Mouse (Mus musculus) megakaryocyte, embryonic 14.5 days (primary cell): Measurements from ENCODE around the gene Mrpl23. TPM values are rescaled to one million over a fixed set of nuclear protein-coding genes. Genes with fewer than 3 reads are reported as not detected.

Experiments used
- H3K27me3 ChIP-seq: replicated peaks from 2 replicates; pipeline ENCODE3; 2012; ENCODE audit warnings: inconsistent platforms
- H3K36me3 ChIP-seq: replicated peaks from 2 replicates; pipeline ENCODE3; 2012; ENCODE audit warnings: low read length, inconsistent platforms, mixed read lengths
- H3K4me1 ChIP-seq: 2 replicates; pipeline ENCODE4 v1.6.1; 2012; ENCODE audit warnings: inconsistent platforms
- H3K4me3 ChIP-seq: replicated peaks from 2 replicates; pipeline ENCODE3; 2012; ENCODE audit warnings: moderate library complexity, mild to moderate bottlenecking, inconsistent platforms
- H3K9me3 ChIP-seq: 2 replicates; pipeline ENCODE4 v1.6.1; 2012; ENCODE audit warnings: inconsistent platforms
- FLI1 ChIP-seq: IDR thresholded peaks from 2 replicates; pipeline ENCODE4 v1.6.1; 2012; ENCODE audit warnings: low read length, inconsistent platforms, mixed read lengths
- GATA1 ChIP-seq: IDR thresholded peaks from 3 replicates; pipeline ENCODE4 v1.6.1; 2012; ENCODE audit warnings: mixed read lengths, low read length, inconsistent platforms, borderline replicate concordance
- polyA plus RNA-seq: library from polyadenylated mRNA; stranded (reverse); fragments of >175 nt; gene quantifications from 2 replicates; pipeline ENCODE4 v1.2.3, GENCODE M21; 2012; ENCODE audit warnings: low replicate concordance; ENCODE audit not compliant: insufficient read depth

The Mrpl23 gene
- polyA plus RNA-seq, 1 experiment = 10.5 TPM

GRCm38 (mm10) chr7:142550935-142551373 lies 18.5 kb downstream of the Mrpl23 start:
- no peaks in the 10 kb centered on the region for H3K9me3 ChIP-seq

GRCm38 (mm10) chr7:142551691-142552090 lies 19.2 kb downstream of the Mrpl23 start:
- H3K4me3 ChIP-seq = no peak overlapping the region
- no peaks in the 10 kb centered on the region for H3K9me3 ChIP-seq
- peaks cover 59% of the 10 kb centered on the region for H3K27me3 ChIP-seq
- no peaks in the 10 kb centered on the region for H3K4me1 ChIP-seq
- TF ChIP-seq FLI1 (no peak), GATA1 (no peak)
- H3K36me3 ChIP-seq = no peaks in the 10 kb centered on the region

More at GRCm38 (mm10) chr7:142550935-142551373, 18.5 kb downstream of the Mrpl23 start:
- H3K27me3 ChIP-seq = peaks cover 55% of the 10 kb centered on the region
- H3K4me1 ChIP-seq = no peaks in the 10 kb centered on the region
- H3K4me3 ChIP-seq = no peak overlapping the region
- no peak for TF ChIP-seq FLI1
- no peak for TF ChIP-seq GATA1
- no peaks in the 10 kb centered on the region for H3K36me3 ChIP-seq

GRCm38 (mm10) chr7:142552591-142553416 lies 20.3 kb downstream of the Mrpl23 start:
- TF ChIP-seq GATA1 (no peak), FLI1 (no peak)
- no peaks in the 10 kb centered on the region for H3K4me1 ChIP-seq
- H3K36me3 ChIP-seq = no peaks in the 10 kb centered on the region
- H3K9me3 ChIP-seq = no peaks in the 10 kb centered on the region
- H3K4me3 ChIP-seq = no peak overlapping the region
- H3K27me3 ChIP-seq = peaks cover 62% of the 10 kb centered on the region

DNA sequence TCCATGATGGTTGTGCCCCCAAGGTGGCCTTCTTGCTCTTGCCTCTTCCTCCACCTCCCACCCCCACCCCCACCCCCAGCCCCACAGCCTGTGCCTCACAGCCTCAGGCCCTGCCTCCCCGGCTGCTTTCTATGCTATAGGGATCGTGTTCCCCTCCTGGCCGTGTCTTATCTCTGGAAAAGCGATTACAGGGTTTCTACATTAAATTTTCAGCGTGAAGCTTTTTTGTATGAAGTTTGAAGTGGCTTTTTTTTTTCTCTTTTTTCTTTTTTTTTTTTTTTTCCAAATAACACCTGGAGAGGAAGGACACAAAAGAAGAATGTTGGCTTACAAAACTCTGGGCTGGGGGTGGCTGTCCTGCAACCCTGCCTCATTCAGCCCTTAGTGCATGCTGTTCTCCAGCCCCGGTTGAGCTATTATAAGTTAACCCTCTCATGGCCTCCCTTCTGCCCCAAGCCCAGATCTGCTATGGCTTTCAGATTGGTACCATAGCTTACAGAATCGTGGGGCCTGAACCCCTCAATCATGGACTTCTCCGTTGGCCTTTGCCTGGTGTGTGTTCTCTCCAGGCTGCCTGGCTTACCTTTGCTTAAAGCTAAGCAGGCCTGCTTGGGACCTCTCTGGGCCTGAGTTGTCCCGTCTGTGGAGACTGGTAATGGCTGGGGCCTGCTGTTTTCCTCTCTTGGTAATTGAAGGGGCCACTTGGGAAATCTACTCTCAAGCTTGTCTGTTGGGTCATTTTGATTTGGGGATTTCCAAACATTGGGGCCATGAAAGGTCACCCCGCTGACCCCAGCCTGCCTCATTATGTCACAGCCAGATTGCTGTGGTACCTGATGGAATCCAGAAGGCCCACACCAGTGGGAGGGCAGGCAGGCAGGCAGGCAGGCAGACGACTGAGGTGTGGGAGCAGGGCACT lies 21.2 kb downstream of the Mrpl23 start:
- H3K4me1 ChIP-seq = no peaks in the 10 kb centered on the region
- no peak overlapping the region for H3K4me3 ChIP-seq
- peaks cover 64% of the 10 kb centered on the region for H3K27me3 ChIP-seq
- H3K9me3 ChIP-seq = no peaks in the 10 kb centered on the region
- no peaks in the 10 kb centered on the region for H3K36me3 ChIP-seq
- TF ChIP-seq FLI1 (no peak), GATA1 (no peak)

GRCm38 (mm10) chr7:142554625-142555024 lies 22.1 kb downstream of the Mrpl23 start:
- H3K27me3 ChIP-seq = peaks cover 68% of the 10 kb centered on the region
- no peak overlapping the region for H3K4me3 ChIP-seq
- TF ChIP-seq FLI1 (no peak), GATA1 (no peak)
- H3K4me1 ChIP-seq = no peaks in the 10 kb centered on the region
- H3K9me3 ChIP-seq = no peaks in the 10 kb centered on the region
- H3K36me3 ChIP-seq = no peaks in the 10 kb centered on the region

- H3K36me3 ChIP-seq = no peaks in the 10 kb centered on the region
- peaks cover 64% of the 10 kb centered on the region for H3K27me3 ChIP-seq
- H3K9me3 ChIP-seq = no peaks in the 10 kb centered on the region
- TF ChIP-seq GATA1 = no peak
- TF ChIP-seq FLI1 = no peak
- no peak overlapping the region for H3K4me3 ChIP-seq
- no peaks in the 10 kb centered on the region for H3K4me1 ChIP-seq
Observed at GRCm38 (mm10) chr7:142555366-142556088, 23.0 kb downstream of the Mrpl23 start.

- no peaks in the 10 kb centered on the region for H3K36me3 ChIP-seq
- no peaks in the 10 kb centered on the region for H3K4me1 ChIP-seq
- H3K4me3 ChIP-seq = no peak overlapping the region
- no peaks in the 10 kb centered on the region for H3K9me3 ChIP-seq
- peaks cover 58% of the 10 kb centered on the region for H3K27me3 ChIP-seq
- no peak for TF ChIP-seq GATA1
- no peak for TF ChIP-seq FLI1
Observed at GRCm38 (mm10) chr7:142556089-142556476, 23.6 kb downstream of the Mrpl23 start.

DNA sequence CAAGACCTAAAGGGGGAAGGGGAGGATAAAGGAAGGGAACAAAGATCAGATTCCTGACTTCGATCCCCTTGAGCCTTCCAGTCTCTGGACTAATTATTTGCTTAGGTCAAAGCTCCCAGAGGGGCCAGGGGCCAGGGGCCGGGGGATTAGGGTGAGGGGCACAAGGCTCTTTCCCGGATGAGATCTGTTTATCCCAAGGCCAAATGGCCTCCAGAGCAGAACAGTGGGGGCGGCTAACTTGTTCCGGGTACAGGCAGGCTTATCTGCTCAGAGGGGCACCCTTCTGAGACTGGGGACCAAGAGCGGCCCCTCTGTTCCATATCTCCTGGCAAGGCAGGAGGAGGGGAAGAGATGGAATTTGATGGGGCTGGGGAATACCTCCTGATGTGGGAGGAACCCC lies 25.2 kb downstream of the Mrpl23 start:
- Histone ChIP-seq H3K4me1 (no peaks in the 10 kb centered on the region), H3K9me3 (no peaks in the 10 kb centered on the region), H3K27me3 (peaks cover 67% of the 10 kb centered on the region), H3K4me3 (no peak overlapping the region), H3K36me3 (no peaks in the 10 kb centered on the region)
- TF ChIP-seq FLI1 = no peak
- TF ChIP-seq GATA1 = no peak

- TF ChIP-seq GATA1 = no peak
- TF ChIP-seq FLI1 = no peak
- Histone ChIP-seq H3K36me3 (no peaks in the 10 kb centered on the region), H3K4me1 (no peaks in the 10 kb centered on the region), H3K9me3 (no peaks in the 10 kb centered on the region), H3K4me3 (no peak overlapping the region), H3K27me3 (peaks cover 71% of the 10 kb centered on the region)
Observed at GRCm38 (mm10) chr7:142558511-142559146, 26.1 kb downstream of the Mrpl23 start.
